In genomic region chr11:109622518-109623037, GRCm38 (mm10) we compare ENCODE assay signal across 8 mouse cellular contexts. TPM values are rescaled to one million over a fixed set of nuclear protein-coding genes. Genes with fewer than 3 reads are reported as not detected.
DNase-seq lines count a peak whose midpoint lies in the region; ATAC-seq and TF ChIP-seq lines count a peak whose summit lies in the region.

No protein-coding gene starts in this region.

- H3K4me3 ChIP-seq in heart, embryonic 14.5 days (ENCODE audit: control insufficient read depth in 1 of 2, insufficient read depth in 1 of 2, low read depth in 1 of 2, low read length in 2 of 2) = peak overlapping the region; percentile 24 to 27; a peak in 3 of 4 replicates
- peak overlapping the region; percentile 0; the same call in 1 of the 2 replicates for H3K4me3 ChIP-seq in kidney, postnatal 0 days (replicated peaks; ENCODE audit: low read depth, low read length)

- H3K9ac ChIP-seq in heart, embryonic 14.5 days (ENCODE audit: low read length) = peak overlapping the region; percentile 46; the same call in 1 of the 2 replicates
- peak overlapping the region; percentile 14; the same call in 1 of the 2 replicates for H3K9ac ChIP-seq in kidney, postnatal 0 days (ENCODE audit: low read depth, low read length)

- no peaks in the 10 kb centered on the region for H3K9me3 ChIP-seq in heart, embryonic 14.5 days (ENCODE audit: control insufficient read depth, low read length)
- H3K9me3 ChIP-seq in kidney, postnatal 0 days (replicated peaks; ENCODE audit: low read length) = no peaks in the 10 kb centered on the region

- peaks cover 17 to 26% of the 10 kb centered on the region in 2 experiments for H3K4me1 ChIP-seq in heart, embryonic 14.5 days (ENCODE audit: control insufficient read depth in 2 of 2, insufficient read depth in 2 of 2, low read length in 2 of 2)
- H3K4me1 ChIP-seq in kidney, postnatal 0 days (replicated peaks; ENCODE audit: insufficient read depth, low read length) = 0 out of 2 replicates have a peak, but pooled peaks cover 7% of the 10 kb centered on the region

- H3K36me3 ChIP-seq in heart, embryonic 14.5 days (ENCODE audit: control insufficient read depth, insufficient read depth, low read length) = no peaks in the 10 kb centered on the region
- no peaks in the 10 kb centered on the region for H3K36me3 ChIP-seq in kidney, postnatal 0 days (ENCODE audit: insufficient read depth, low read length)

- TF ChIP-seq CTCF in kidney, postnatal 0 days (IDR thresholded peaks at IDR 0.05; ENCODE audit: low read depth) = no peak

- peak overlapping the region; percentile 93 for H3K27ac ChIP-seq in heart, embryonic 14.5 days (replicated peaks in 1 of 2; ENCODE audit: control insufficient read depth in 1 of 2, insufficient read depth in 1 of 2, low read depth in 2 of 2, low read length in 2 of 2)
- H3K27ac ChIP-seq in kidney, postnatal 0 days = no peak overlapping the region

- ATAC-seq in heart, embryonic 14.5 days (ENCODE audit: insufficient number of reproducible peaks, insufficient read depth, low FRiP score, low read depth) = peak; percentile 72
- no peak for ATAC-seq in kidney, postnatal 0 days (replicated peaks; ENCODE audit: low FRiP score, low read depth)
- ATAC-seq in megakaryocyte-erythroid progenitor cell, adult 5-6 weeks (replicated peaks; ENCODE audit: low FRiP score, low TSS enrichment, poor library complexity, severe bottlenecking) = 0 out of 2 replicates have a peak, but pooled peaks have one; percentile 35

- peak; percentile 58 to 78 for DNase-seq in adrenal gland, adult (ENCODE audit: inconsistent age in 2 of 2, low spot score in 1 of 2)
- DNase-seq in adrenal gland, adult 18-20 months (ENCODE audit: low spot score in 2 of 2) = no peak
- DNase-seq in adrenal gland, adult 8-10 months = peak; percentile 25
- peak; percentile 63 for DNase-seq in kidney, postnatal 0 days (ENCODE audit: low spot score)
- DNase-seq in spleen, adult 12 weeks (ENCODE audit: low spot score) = no peak
- no peak for DNase-seq in frontal cortex, postnatal 10 days (ENCODE audit: low spot score in 2 of 2)

- no peaks in the 10 kb centered on the region for H3K27me3 ChIP-seq in heart, embryonic 14.5 days (ENCODE audit: control insufficient read depth, insufficient read depth, low read length)
- H3K27me3 ChIP-seq in kidney, postnatal 0 days (ENCODE audit: insufficient read depth, low read length) = no peaks in the 10 kb centered on the region

- peak overlapping the region; percentile 66 for H3K4me2 ChIP-seq in heart, embryonic 14.5 days (ENCODE audit: low read length)
- H3K4me2 ChIP-seq in kidney, postnatal 0 days (ENCODE audit: low read length) = peak overlapping the region; percentile 53

- WGBS in heart, embryonic 14.5 days = 1% methylated on average over 15 of the region's 15 CpGs
- 5% methylated on average over 15 of the region's 15 CpGs for WGBS in kidney, postnatal 0 days

RNA-seq across cellular contexts. Expression of gene Wipi1, which starts 10.8 kb away (rescaled TPM):
- total RNA-seq in adrenal gland, adult 18-20 months (2021) = 10 to 100 TPM; 18.1 to 28.9 TPM
- 10 to 100 TPM; 32.2 to 43.7 (median 40.0) TPM for total RNA-seq in adrenal gland, adult 8-10 months (2022)
- polyA plus RNA-seq in heart, embryonic 14.5 days (2014; fragmentation: Nextera tagmentation; extraction: Ambion mirVana) = 31.5 and 32.3 TPM in 2 replicates
- 42.0 and 42.6 TPM in 2 replicates for polyA plus RNA-seq in kidney, postnatal 0 days (2015; fragmentation: Nextera tagmentation; extraction: Ambion mirVana)
- 21.2 and 30.6 TPM in 2 replicates for total RNA-seq in megakaryocyte-erythroid progenitor cell, adult 5-6 weeks (2014; fragmentation: Nextera tagmentation)
- 5.9 and 9.0 TPM in 2 replicates for total RNA-seq in megakaryocyte-erythroid progenitor cell, adult 5-6 weeks (2017)

RNA-seq across cellular contexts. Expression of gene Prkar1a, which starts 26.6 kb away (rescaled TPM):
- 100 to 1,000 TPM; 376 to 457 TPM for total RNA-seq in adrenal gland, adult 18-20 months (2021)
- total RNA-seq in adrenal gland, adult 8-10 months (2022) = 100 to 1,000 TPM; 388 to 483 (median 411) TPM
- 492 and 510 TPM in 2 replicates for polyA plus RNA-seq in heart, embryonic 14.5 days (2014; fragmentation: Nextera tagmentation; extraction: Ambion mirVana)
- polyA plus RNA-seq in kidney, postnatal 0 days (2015; fragmentation: Nextera tagmentation; extraction: Ambion mirVana) = 340 and 372 TPM in 2 replicates
- 93.1 and 106 TPM in 2 replicates for total RNA-seq in megakaryocyte-erythroid progenitor cell, adult 5-6 weeks (2014; fragmentation: Nextera tagmentation)
- 72.0 and 76.5 TPM in 2 replicates for total RNA-seq in megakaryocyte-erythroid progenitor cell, adult 5-6 weeks (2017)

Comparison
In these comparisons a context has a peak if more than half of its experiments do, and no peak if none do; other contexts are left out.
1. DNase-seq: peak in adrenal gland, adult (2 of 2), adrenal gland, adult 8-10 months (single experiment) and kidney, postnatal 0 days (single experiment); none in adrenal gland, adult 18-20 months (0 of 2), spleen, adult 12 weeks (single experiment) and frontal cortex, postnatal 10 days (0 of 2).